Mouse (Mus musculus) heart, postnatal 14 days (tissue): Measurements from ENCODE around the gene Taf9b. TPM values are rescaled to one million over a fixed set of nuclear protein-coding genes. Genes with fewer than 3 reads are reported as not detected.
"Not testable (repeated sequence)": the region's sequence is repeated elsewhere in the genome, so short reads cannot be mapped to it uniquely, and the experiment has no call there.

Experiments used
- DNase-seq, 2 experiments: peaks; one replicate each; pipeline ENCODE4 v3.0.0; 2021 to 2022
- intact Hi-C: fragments of 180-260 bp; cut with DNase I; formaldehyde crosslinking; loops from one replicate; pipeline ENCODE4 v1.15.1; 2025
- long read RNA-seq, 2 experiments: library from polyadenylated mRNA; stranded (forward); transcript quantifications; one replicate each; pipeline ENCODE4 v2.0.0; 2021
- total RNA-seq, 2 experiments: library from RNA; stranded (reverse); gene quantifications; 2 replicates each; pipeline ENCODE4 v1.2.3; 2021

Gene Taf9b
- 10 to 100 TPM in 1 of 2 experiments, 1 to 10 TPM in 1; 8.5 to 10.7 TPM for total RNA-seq
- long read RNA-seq, experiment 1, transcript Taf9b-201 (7 exons, 2,633 nt), result major isoform, 21 of 23 reads
- long read RNA-seq, experiment 1, partial matches to known transcripts, result 0 of 23 reads
- long read RNA-seq, experiment 1, other reads (novel, unspliced or antisense), result 2 of 23 reads
- long read RNA-seq, experiment 2, transcript Taf9b-201 (7 exons, 2,633 nt), result major isoform, 19 of 22 reads
- long read RNA-seq, experiment 2, partial matches to known transcripts, result 3 of 22 reads
- long read RNA-seq, experiment 2, other reads (novel, unspliced or antisense), result 0 of 22 reads

DNA sequence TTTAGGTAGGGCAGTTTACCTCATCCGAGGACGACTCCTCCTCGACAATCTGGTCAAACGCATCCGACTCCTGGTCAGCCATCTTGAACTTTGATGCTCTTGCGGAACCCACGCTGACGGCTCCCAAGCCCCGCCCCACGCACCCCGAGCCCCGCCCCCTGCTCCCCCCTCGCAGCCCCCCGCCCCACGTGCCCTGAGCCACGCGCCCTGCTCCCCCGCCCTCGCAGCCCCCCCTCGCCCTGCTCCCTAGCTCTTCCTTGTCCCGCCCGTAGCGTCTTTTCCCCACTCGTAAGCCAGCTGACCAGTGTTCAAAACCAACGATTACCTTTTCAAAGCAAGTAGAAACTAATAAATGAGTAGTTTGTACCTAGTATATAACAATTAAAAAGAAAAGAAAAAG lies at the start of gene Taf9b:
Taf9b (minus strand) TSS at position 101 of the 400 bp plus-strand sequence.
- intact Hi-C loops, result no loop called here
- no peak for DNase-seq

DNA sequence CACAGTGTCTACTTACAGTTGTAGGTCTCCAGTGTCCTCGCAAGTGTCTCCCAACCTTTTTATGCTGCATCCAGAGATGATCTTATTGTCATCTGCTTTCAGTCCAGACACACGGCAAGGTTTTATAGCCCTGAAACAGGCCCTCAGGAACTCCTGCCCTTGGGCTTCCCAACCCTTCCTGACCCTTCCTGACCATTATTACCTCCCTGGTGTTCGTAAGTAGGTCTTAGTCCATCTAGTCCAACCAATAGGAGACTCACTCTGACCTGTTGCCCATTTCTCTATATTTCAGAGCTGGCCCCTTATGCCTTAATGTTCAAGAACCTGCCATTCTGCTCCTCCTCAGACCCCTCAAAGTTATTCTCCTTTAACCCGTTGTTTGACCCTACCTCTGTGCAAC lies 34.3 kb upstream of the Taf9b start, which contains the start of gene Fnd3c2:
Fnd3c2 (minus strand) TSS at position 101 of the 400 bp plus-strand sequence.
- intact Hi-C loops, result no loop called here
- no peak for DNase-seq

DNA sequence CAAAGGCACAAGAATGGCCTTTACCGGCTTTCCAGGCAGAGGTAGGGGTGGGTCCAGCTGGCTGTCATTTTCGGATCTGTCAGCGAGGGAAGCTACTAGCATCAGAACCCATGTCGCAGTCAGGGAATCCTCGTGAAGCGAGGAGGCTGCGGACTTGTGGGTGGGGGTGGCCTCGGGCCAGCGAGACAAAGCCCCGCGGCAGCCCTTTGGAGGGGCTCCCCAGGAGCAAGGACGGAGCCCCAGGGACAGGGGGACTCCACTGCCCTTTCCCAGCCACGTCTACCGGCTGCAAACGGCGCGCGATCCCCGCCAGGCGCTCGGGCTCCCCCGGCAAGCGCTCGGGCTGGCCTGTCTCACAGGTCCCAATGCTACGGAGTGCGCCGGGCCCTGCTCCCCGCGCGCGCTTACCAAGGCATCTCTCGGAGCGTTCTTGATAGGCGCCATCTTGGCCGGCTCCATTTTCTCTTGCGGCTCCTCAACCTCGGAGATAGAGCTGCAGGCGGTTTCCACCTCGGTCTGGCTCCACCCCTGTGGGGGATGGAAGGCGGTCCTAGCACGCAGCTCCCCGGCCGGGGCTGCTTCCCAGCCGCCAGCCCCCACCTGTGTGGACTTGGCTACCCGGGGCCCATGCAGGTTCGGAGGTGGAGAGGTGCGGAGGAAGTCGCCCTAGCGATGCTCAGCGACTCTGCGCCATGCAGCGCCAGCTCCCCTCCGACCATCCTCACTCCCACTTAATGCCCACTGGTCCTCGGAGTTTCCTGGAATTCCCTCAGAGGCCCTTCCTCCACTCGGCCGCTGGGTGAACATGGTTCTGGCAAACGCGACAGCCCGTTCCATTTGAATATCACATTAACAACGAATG lies 1.6 kb downstream of the Taf9b start:
- DNase-seq, result peak; percentile 64 to 69
- intact Hi-C loops, result no loop called here

DNA sequence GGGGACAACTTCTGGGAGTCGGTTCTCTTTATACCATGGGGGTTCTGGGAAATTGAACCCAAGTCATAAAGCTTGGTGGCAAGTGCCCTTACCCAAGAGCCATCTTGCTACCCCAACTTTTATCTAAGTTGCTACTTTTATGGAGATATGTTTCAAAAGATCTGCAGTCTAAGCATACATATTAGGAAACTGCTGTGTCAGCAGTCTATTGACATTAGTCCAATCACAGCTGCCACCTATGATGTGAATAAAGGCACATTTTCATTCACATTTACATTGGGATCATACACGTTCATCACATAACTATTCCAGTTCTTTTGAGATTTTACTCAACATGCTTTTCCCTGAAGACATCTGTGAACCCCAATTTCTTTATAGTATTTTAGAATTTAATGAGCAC lies 11.9 kb downstream of the Taf9b start:
- no peak for DNase-seq
- intact Hi-C loops, result no loop called here

DNA sequence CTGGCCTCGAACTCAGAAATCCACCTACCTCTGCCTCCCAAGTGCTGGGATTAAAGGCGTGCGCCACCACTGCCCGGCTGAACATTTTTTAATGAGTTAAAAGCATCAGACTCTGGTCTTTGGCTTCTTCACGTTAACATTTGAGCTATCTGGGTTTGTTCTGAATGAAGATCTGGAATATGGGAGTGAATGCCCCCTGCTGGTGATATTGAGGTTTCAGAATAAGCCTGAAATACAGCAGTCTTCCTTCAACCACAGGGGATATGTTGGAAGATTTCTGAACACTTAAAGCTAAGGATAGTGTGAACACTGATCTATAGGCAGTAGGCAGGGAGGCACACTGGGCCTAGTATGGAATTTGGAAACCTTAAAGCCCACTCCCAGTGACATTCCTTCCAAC lies 22.1 kb downstream of the Taf9b start:
- intact Hi-C loops, result no loop called here
- no peak for DNase-seq

DNA sequence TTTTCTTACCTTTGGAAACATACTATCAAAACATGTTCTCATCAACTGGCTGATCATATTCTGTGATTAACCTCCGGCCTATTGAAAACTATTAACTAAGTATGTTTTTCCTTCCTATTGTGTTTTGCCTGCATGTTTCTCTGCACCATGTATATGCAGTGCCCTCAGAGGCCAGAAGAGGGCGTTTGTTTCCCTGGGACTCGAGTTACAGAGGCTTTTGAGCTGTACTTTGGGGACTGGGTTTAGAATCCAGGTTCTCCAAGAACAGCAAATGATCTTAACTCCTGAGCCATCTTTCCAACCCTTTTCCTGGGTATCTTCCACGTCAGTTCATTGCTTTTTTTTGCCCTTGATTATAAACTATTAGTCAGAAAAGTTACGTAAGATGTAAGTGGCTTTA lies 23.6 kb downstream of the Taf9b start:
- DNase-seq, result no peak
- intact Hi-C loops, result no loop called here

DNA sequence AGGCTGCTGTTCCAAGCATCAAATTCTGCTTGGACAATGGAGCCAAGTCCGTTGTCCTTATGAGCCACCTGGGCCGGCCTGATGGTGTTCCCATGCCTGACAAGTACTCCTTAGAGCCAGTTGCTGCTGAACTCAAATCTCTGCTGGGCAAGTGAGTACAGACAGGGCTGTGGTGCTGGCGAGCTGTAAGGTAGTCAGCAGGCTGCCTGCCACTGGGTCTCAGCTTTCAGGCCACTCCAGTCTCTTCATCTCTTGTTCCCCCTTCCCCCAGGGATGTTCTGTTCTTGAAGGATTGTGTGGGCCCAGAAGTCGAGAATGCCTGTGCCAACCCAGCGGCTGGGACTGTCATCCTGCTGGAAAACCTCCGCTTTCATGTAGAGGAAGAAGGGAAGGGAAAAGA lies 26.6 kb downstream of the Taf9b start:
- intact Hi-C loops, DNase-seq: not testable (repeated sequence)

DNA sequence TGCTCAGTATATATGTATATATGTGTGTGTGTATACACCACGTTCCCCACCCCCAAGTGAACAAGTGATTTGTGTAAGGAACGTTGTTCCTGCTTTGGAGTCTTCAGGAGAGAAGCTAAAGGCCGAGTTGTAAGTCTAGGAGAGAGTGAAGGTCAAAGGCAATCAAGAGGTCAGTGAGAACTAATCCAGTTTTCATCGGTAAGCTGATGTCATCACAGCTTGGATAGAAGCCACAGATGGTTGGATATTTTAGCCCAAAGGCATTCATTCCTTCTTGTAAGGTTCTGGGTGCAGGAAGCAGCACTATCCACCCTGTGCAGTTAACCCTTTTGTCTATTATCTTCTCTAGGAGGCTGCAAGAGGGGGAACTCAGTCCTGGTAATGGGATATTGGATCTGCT lies 30.9 kb downstream of the Taf9b start:
- intact Hi-C loops, result no loop called here

DNA sequence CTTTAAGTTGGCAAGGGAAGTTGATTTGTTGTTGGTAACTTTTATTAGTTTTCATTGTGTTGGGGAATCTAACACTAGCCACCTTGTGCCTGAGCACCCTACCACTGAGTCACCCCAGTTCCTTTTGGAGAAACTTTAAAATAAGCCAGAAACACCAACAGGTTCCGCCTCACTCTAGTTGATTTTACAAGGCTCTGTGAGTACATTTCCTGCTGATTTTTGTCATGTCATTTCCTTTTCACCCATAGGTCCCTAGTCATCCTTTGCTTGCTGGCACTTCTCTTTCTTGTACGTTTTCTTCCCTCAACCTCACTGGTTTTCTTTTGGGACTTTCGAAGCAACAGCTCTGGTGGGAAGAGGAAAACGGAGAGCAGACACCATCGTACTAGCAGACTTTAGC lies 31.6 kb downstream of the Taf9b start:
- no peak for DNase-seq
- intact Hi-C loops, result loop anchor here (5.0 kb wide), 1 partner anchor 162 kb away; the partner anchor contains the start of gene Atp7a

More for the DNA sequence above, 30.9 kb downstream of the Taf9b start:
- no peak for DNase-seq

DNA sequence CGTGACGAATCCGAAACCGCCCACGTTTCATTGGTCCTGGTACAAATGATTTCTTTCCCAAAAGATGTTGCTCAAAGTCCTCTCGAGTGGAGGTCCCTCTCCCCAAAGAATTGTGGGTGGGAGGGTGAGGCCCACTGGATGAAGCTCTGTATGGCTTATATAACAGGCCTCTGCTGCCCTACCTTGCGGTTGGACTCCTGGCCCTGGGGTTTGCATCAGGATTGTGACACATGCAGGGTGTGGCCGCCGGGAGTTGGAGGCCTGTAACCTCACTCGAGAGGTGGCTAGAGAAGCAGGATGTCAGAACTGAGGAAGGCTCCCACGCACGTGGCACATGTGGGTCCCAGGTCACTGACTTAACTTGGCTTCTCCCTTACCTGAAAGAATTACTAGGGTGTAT lies 33.2 kb downstream of the Taf9b start:
- intact Hi-C loops, result loop anchor here (5.0 kb wide), 1 partner anchor 160 kb away; the partner anchor contains the start of gene Atp7a
- peak in 1 of 2 experiments; percentile 6 for DNase-seq

DNA sequence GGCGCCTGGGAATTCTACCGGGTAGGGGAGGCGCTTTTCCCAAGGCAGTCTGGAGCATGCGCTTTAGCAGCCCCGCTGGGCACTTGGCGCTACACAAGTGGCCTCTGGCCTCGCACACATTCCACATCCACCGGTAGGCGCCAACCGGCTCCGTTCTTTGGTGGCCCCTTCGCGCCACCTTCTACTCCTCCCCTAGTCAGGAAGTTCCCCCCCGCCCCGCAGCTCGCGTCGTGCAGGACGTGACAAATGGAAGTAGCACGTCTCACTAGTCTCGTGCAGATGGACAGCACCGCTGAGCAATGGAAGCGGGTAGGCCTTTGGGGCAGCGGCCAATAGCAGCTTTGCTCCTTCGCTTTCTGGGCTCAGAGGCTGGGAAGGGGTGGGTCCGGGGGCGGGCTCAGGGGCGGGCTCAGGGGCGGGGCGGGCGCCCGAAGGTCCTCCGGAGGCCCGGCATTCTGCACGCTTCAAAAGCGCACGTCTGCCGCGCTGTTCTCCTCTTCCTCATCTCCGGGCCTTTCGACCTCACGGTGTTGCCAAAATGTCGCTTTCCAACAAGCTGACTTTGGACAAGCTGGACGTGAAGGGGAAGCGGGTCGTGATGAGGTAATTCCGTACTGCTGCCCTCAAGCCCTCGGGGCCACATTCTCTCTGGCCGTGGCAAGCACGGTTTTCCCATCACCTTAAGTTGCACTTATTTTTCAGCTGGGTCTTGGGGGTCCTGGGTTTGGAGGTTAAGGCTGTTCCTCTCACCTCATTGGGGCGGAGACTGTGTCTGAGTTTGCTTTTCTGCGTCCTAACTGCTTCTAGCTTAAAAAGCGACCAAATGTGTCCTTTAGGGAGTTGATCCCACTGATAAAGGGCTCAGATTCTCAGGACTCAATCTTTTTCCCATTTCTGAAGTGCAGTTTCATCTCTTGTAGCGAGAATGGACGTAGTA lies 34.0 kb downstream of the Taf9b start, which contains the start of gene Pgk1:
Pgk1 (plus strand) TSS at position 388 of the 937 bp plus-strand sequence.
- DNase-seq, result peak; percentile 83 to 89
- intact Hi-C loops, result loop anchor here (5.0 kb wide), 1 partner anchor 160 kb away; the partner anchor contains the start of gene Atp7a

DNA sequence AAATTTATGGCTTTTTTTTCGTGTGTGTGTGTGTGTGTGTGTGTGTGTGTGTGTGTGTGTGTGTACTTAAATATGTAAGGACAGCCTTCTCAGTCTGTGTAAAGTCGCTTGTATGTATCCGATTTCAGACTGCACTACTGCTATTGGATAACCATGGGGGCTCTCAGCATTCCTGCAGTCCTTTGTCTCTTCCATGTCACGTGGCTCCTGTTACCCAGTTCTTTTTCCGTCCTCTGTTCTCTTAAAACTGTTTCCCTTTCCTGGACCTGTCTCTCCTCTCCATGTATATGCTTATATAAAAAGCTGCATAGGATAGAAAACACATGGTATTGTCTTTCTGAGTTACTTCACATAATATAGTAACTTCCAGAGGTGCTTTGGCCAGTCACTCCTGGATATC lies 35.3 kb downstream of the Taf9b start:
- DNase-seq, result no peak
- intact Hi-C loops, result loop anchor here (5.0 kb wide), 1 partner anchor 158 kb away; the partner anchor contains the start of gene Atp7a

DNA sequence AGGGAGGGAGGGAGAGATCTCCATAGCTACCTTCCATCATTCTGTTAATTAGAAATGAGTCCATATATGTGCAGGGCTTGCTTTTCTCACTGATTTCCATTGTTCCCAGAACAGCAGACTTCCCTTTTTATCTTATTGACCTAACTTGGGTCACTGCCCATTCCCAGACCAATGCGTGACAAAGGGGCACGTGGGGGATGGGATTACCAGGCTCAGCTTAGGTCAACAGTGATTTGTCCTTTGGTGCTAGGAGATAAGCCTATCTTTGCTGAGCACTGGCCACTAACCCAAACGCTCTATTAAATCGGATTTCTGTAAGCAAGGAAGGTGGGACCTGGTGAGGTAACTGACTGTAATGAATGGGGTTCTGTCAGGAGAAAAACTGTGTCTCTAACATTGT lies 36.7 kb downstream of the Taf9b start:
- intact Hi-C loops, result no loop called here
- no peak for DNase-seq

DNA sequence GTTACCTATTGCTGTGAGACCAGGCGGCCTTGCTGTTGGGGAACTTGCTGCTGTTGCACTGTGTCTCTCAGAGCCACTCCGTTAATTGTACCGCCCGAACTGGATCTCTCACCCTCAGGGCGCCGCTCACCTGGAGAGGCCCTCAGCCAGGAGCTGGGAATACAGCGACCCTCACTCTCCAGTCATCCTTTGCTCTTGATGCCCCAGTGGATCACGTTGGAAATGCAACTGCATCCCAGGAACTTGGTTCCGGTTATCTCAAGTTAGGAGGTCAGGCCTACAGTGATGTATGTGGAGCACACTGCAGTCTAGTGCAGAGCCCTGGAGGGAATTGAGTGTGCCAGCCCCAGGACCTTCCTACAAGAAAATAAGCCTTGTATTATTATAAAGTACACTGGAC lies 44.6 kb downstream of the Taf9b start:
- intact Hi-C loops, result no loop called here
- DNase-seq, result no peak

DNA sequence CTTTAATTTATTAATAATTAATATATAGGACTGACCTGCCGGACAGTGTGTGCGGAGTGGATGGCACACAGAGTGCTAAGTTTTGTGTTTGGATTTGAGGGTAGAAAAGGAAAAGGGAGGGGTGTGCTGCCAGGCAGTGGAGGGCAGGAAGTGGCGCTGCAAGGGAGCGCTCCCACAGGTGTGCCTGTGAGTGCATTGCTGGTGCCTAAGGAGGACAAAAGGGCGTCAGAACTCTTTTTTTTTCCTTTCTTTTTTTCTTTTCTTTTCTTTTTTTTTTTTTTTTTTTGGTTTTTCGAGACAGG lies 49.2 kb downstream of the Taf9b start:
- no peak for DNase-seq
- intact Hi-C loops, result loop anchor here (2.0 kb wide), 1 partner anchor 145 kb away; the partner anchor contains the start of gene Atp7a

DNA sequence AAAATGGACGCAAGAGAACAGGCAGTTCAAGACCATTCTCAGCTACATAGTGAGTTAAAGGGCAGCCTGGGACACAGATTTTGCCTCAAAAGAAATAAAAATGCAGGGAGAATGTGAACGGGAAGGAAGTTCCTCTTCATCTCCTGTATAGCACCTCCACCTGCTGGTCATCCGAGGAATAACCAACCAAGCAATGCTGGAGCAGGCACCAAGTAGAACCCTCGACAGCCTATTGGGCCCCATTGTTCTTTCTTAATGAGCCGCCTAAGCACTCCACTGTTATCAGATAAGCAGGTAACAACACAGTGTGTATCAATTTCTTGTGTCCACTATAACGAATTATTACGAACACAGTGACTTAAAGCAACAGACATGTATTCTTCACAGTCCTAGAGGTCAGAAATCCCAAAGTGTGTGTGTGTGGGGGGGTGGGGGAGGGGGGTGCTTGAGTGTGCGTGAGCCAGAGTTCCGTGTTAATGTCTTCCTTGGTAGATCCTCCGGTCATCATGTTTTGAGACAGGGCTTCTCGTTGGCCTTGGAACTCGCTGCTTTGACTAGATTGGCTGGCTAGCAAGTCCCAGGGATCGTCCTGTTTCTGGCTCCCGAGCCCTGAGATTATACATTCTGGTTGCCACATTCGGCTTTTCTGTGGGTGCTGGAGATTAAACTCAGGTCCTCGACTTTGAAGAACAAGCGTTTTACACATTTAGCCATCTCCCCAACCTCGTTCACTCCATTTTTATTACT lies 49.7 kb downstream of the Taf9b start:
- DNase-seq, result peak; percentile 67 to 76
- intact Hi-C loops, result loop anchor here (2.0 kb wide), 1 partner anchor 144 kb away; the partner anchor contains the start of gene Atp7a

DNA sequence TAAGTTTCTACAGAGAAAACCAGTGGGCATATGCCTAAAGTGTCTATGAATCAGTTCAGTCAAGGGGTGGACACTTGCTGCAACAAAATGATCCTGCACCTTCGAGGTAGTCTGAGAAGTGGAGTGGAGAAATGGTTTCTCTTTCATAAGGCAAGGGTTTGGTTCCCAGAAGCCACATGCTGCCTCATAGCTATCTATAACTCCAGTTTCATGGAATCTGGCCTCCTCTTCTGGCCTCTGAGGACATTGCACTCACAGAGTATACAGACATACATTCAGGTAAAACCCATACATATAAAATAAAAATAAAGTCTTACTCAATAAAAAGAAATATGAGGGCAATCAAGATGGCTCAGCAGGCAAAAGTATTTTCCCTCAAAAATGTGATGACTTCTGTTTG lies 55.9 kb downstream of the Taf9b start:
- intact Hi-C loops, result no loop called here
- DNase-seq, result no peak

DNA sequence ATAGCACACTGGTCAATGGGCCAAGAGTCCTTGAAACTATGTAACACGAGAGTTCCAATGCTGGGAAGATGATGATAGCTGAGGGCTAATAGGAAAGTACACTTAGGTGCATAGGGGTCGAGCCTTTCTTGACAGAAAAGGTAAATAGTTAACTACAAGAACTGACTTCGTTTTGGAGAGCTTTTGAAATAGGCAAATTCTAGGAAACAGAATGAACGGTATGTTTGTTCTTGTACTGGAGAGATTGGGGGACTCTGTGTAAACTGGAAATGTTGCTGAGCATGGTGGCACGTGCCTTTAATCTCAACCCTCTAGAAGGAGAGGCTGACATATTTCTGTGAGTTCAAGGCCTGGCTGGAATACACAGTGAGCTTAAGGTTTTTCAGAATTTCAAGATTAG lies 56.4 kb downstream of the Taf9b start:
- DNase-seq, result no peak
- intact Hi-C loops, result no loop called here

DNA sequence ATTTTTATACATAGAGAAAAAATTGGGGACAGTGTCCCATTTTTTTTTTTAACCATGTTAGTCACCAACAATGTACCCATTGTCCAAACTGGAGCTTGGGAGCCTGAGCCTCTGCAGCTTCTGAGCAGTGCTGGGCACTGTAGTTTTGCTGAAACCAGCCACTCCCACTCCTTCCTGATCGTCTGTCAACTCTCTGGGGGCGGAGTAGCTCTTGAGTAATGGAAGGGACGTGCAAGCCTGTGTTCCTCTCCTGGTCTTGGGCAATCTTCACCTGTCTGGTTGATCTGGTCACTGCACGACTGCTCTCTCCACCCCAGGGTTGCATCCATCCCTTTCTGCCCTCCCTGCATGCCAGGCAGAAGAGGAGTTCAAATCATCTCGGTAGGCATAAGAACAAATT lies 57.0 kb downstream of the Taf9b start:
- intact Hi-C loops, result no loop called here
- no peak for DNase-seq
